Mouse (Mus musculus) gonadal fat pad, adult 2 months (tissue): ENCODE measurements around the gene Lamc1. TPM values are rescaled to one million over a fixed set of nuclear protein-coding genes. Genes with fewer than 3 reads are reported as not detected.
"Not testable (repeated sequence)": the region's sequence is repeated elsewhere in the genome, so short reads cannot be mapped to it uniquely, and the experiment has no call there.

Experiments
- DNase-seq: peaks from one replicate; pipeline ENCODE4 v3.0.0-alpha.2; 2012; ENCODE audit warnings: low read depth
- polyA plus RNA-seq: library from polyadenylated mRNA; depleted of rRNA; stranded (reverse); fragments of >200 nt; gene quantifications from 2 replicates; pipeline ENCODE4 v1.2.3, GENCODE M21; 2012

Lamc1 gene
- polyA plus RNA-seq, 1 experiment, result 122 TPM

GRCm38 (mm10) chr1:153331796-153332443 is 666 bp downstream of the Lamc1 start:
- DNase-seq, result no peak

GRCm38 (mm10) chr1:153331206-153331605 is 1.4 kb downstream of the Lamc1 start:
- no peak for DNase-seq

- DNase-seq, result no peak
Measured at GRCm38 (mm10) chr1:153329306-153329705, 3.3 kb downstream of the Lamc1 start.

- DNase-seq, result no peak
Measured at GRCm38 (mm10) chr1:153327063-153327462, 5.5 kb downstream of the Lamc1 start.

- DNase-seq, result no peak
Measured at GRCm38 (mm10) chr1:153326226-153326625, 6.4 kb downstream of the Lamc1 start.

GRCm38 (mm10) chr1:153321404-153321803 is 11.2 kb downstream of the Lamc1 start:
- DNase-seq, result no peak

GRCm38 (mm10) chr1:153320554-153321147 is 11.9 kb downstream of the Lamc1 start:
- no peak for DNase-seq

- DNase-seq, result no peak
Measured at GRCm38 (mm10) chr1:153320121-153320520, 12.5 kb downstream of the Lamc1 start.

GRCm38 (mm10) chr1:153318741-153319140 is 13.8 kb downstream of the Lamc1 start:
- no peak for DNase-seq

- DNase-seq, result no peak
Measured at GRCm38 (mm10) chr1:153318287-153318686, 14.3 kb downstream of the Lamc1 start.

- DNase-seq, result no peak
Measured at GRCm38 (mm10) chr1:153317486-153318260, 14.9 kb downstream of the Lamc1 start.

- DNase-seq, result no peak
Measured at GRCm38 (mm10) chr1:153316956-153317355, 15.6 kb downstream of the Lamc1 start.

GRCm38 (mm10) chr1:153316286-153316685 is 16.3 kb downstream of the Lamc1 start:
- DNase-seq, result no peak

GRCm38 (mm10) chr1:153315121-153315520 is 17.5 kb downstream of the Lamc1 start:
- DNase-seq, result no peak

- DNase-seq, result no peak
Measured at GRCm38 (mm10) chr1:153312992-153313391, 19.6 kb downstream of the Lamc1 start.

- no peak for DNase-seq
Measured at GRCm38 (mm10) chr1:153310190-153310589, 22.4 kb downstream of the Lamc1 start.

- DNase-seq, result no peak
Measured at GRCm38 (mm10) chr1:153309310-153309709, 23.3 kb downstream of the Lamc1 start.

GRCm38 (mm10) chr1:153308915-153309296 is 23.7 kb downstream of the Lamc1 start:
- no peak for DNase-seq

- no peak for DNase-seq
Measured at GRCm38 (mm10) chr1:153308179-153308914, 24.2 kb downstream of the Lamc1 start.

GRCm38 (mm10) chr1:153307509-153308178 is 24.9 kb downstream of the Lamc1 start:
- no peak for DNase-seq

GRCm38 (mm10) chr1:153305728-153306127 is 26.9 kb downstream of the Lamc1 start:
- not testable (repeated sequence) for DNase-seq

GRCm38 (mm10) chr1:153305249-153305648 is 27.3 kb downstream of the Lamc1 start:
- not testable (repeated sequence) for DNase-seq
